17 mouse cellular contexts compared by ENCODE assay signal in genomic region chr9:29250813-29251212, GRCm38 (mm10).
DNase-seq lines count a peak whose midpoint lies in the region; ATAC-seq and TF ChIP-seq lines count a peak whose summit lies in the region.
"Had no signal": no experiment of that assay in that cellular context is flagged by ENCODE, and none has a peak within 500 bp of the region (broad histone marks: within the 10 kb centered on the region; RNA-seq: fewer than 3 reads in every experiment).

No protein-coding gene starts in this region.

- no peak for TF ChIP-seq EP300 in stomach, postnatal 0 days (optimal IDR thresholded peaks at IDR 0.05)

- no peaks in the 10 kb centered on the region for H3K27me3 ChIP-seq in intestine, postnatal 0 days (replicated peaks; ENCODE audit: control insufficient read depth, insufficient read depth, low read length)
- no peaks in the 10 kb centered on the region for H3K27me3 ChIP-seq in intestine, embryonic 16.5 days (replicated peaks; ENCODE audit: control insufficient read depth, insufficient read depth, low read length)
- H3K27me3 ChIP-seq in stomach, postnatal 0 days (ENCODE audit: control insufficient read depth, insufficient read depth, low read length): no peaks in the 10 kb centered on the region
- H3K27me3 ChIP-seq: limb, embryonic 12.5 days; liver, embryonic 15.5 days; megakaryocyte, embryonic 14.5 days; neural tube, embryonic 13.5 days; stomach, embryonic 15.5 days had no signal

- H3K4me2 ChIP-seq in intestine, postnatal 0 days (replicated peaks; ENCODE audit: low read depth): no peak overlapping the region
- no peak overlapping the region for H3K4me2 ChIP-seq in intestine, embryonic 16.5 days (ENCODE audit: low read depth, low read length)
- no peak overlapping the region for H3K4me2 ChIP-seq in stomach, postnatal 0 days (replicated peaks; ENCODE audit: low read depth)
- H3K4me2 ChIP-seq: hindbrain, embryonic 14.5 days; limb, embryonic 12.5 days; liver, embryonic 15.5 days; neural tube, embryonic 13.5 days; stomach, embryonic 15.5 days had no signal

- no peaks in the 10 kb centered on the region for H3K9me3 ChIP-seq in intestine, postnatal 0 days (ENCODE audit: control insufficient read depth)
- no peaks in the 10 kb centered on the region for H3K9me3 ChIP-seq in intestine, embryonic 16.5 days (ENCODE audit: control insufficient read depth, low read length)
- H3K9me3 ChIP-seq in stomach, postnatal 0 days (ENCODE audit: control insufficient read depth, low read length): no peaks in the 10 kb centered on the region
- H3K9me3 ChIP-seq: limb, embryonic 12.5 days; liver, embryonic 15.5 days; megakaryocyte, embryonic 14.5 days; neural tube, embryonic 13.5 days; stomach, embryonic 15.5 days had no signal

- H3K36me3 ChIP-seq in intestine, postnatal 0 days (ENCODE audit: control insufficient read depth, insufficient read depth): no peaks in the 10 kb centered on the region
- H3K36me3 ChIP-seq in intestine, embryonic 16.5 days (ENCODE audit: control insufficient read depth, insufficient read depth, low read length): no peaks in the 10 kb centered on the region
- no peaks in the 10 kb centered on the region for H3K36me3 ChIP-seq in stomach, postnatal 0 days (ENCODE audit: control insufficient read depth, insufficient read depth, low read length)
- H3K36me3 ChIP-seq: limb, embryonic 12.5 days; liver, embryonic 15.5 days; neural tube, embryonic 13.5 days; stomach, embryonic 15.5 days had no signal

- TF ChIP-seq CTCF in intestine, postnatal 0 days (IDR thresholded peaks at IDR 0.05; ENCODE audit: low read depth): peak; percentile 65
- peak; percentile 59 for TF ChIP-seq CTCF in stomach, postnatal 0 days (IDR thresholded peaks at IDR 0.05; ENCODE audit: low read depth)

- no peak overlapping the region for H3K4me3 ChIP-seq in intestine, postnatal 0 days (ENCODE audit: low read depth, low read length)
- H3K4me3 ChIP-seq in intestine, embryonic 16.5 days (ENCODE audit: low read length): no peak overlapping the region
- no peak overlapping the region for H3K4me3 ChIP-seq in stomach, postnatal 0 days (ENCODE audit: low read depth, low read length)
- H3K4me3 ChIP-seq: limb, embryonic 12.5 days; liver, embryonic 15.5 days; megakaryocyte, embryonic 14.5 days; neural tube, embryonic 13.5 days; stomach, embryonic 15.5 days had no signal

- no peak overlapping the region for H3K9ac ChIP-seq in intestine, postnatal 0 days (ENCODE audit: low read depth, low read length)
- H3K9ac ChIP-seq in intestine, embryonic 16.5 days (ENCODE audit: low read depth, low read length): no peak overlapping the region
- H3K9ac ChIP-seq in stomach, postnatal 0 days (ENCODE audit: low read length): no peak overlapping the region
- H3K9ac ChIP-seq: hindbrain, embryonic 14.5 days; limb, embryonic 12.5 days; liver, embryonic 15.5 days; neural tube, embryonic 13.5 days; stomach, embryonic 15.5 days had no signal

- H3K27ac ChIP-seq in intestine, postnatal 0 days (ENCODE audit: low read depth, low read length): no peak overlapping the region
- H3K27ac ChIP-seq in intestine, embryonic 16.5 days (ENCODE audit: low read length): no peak overlapping the region
- H3K27ac ChIP-seq in stomach, postnatal 0 days (replicated peaks): no peak overlapping the region
- H3K27ac ChIP-seq: hindbrain, embryonic 14.5 days; limb, embryonic 12.5 days; liver, embryonic 15.5 days; neural tube, embryonic 13.5 days; stomach, embryonic 15.5 days had no signal

- DNase-seq in lung, postnatal 36 days: peak; percentile 2
- DNase-seq in lung, adult 18-20 months: no peak
- DNase-seq in R1 (ENCODE audit: low read depth, low spot score): peak; percentile 10
- no peak for DNase-seq in stomach, postnatal 0 days (ENCODE audit: low spot score)
- no peak for DNase-seq in thymus, adult 18-20 months
- DNase-seq: adrenal gland, postnatal 14 days; cerebellum, adult 9-10 months; kidney, adult 9 months; thymus, postnatal 14 days had no signal

- no peak for ATAC-seq in intestine, postnatal 0 days
- ATAC-seq in intestine, embryonic 16.5 days: no peak
- ATAC-seq in stomach, postnatal 0 days (ENCODE audit: low FRiP score, low TSS enrichment): no peak

- no peaks in the 10 kb centered on the region for H3K4me1 ChIP-seq in intestine, postnatal 0 days (replicated peaks; ENCODE audit: control insufficient read depth, insufficient read depth, low read length)
- H3K4me1 ChIP-seq in intestine, embryonic 16.5 days (ENCODE audit: control insufficient read depth, insufficient read depth, low read length): no peaks in the 10 kb centered on the region
- H3K4me1 ChIP-seq in stomach, postnatal 0 days (replicated peaks; ENCODE audit: control insufficient read depth, insufficient read depth): no peaks in the 10 kb centered on the region
- H3K4me1 ChIP-seq: limb, embryonic 12.5 days; liver, embryonic 15.5 days; megakaryocyte, embryonic 14.5 days; stomach, embryonic 15.5 days had no signal

- WGBS in intestine, postnatal 0 days: 67% methylated on average over 3 of the region's 3 CpGs
- 62% methylated on average over 3 of the region's 3 CpGs for WGBS in intestine, embryonic 16.5 days
- WGBS in stomach, postnatal 0 days: 67% methylated on average over 3 of the region's 3 CpGs

Comparison
In these comparisons a context has a peak if more than half of its experiments do, and no peak if none do; other contexts are left out.
1. DNase-seq: peak in lung, postnatal 36 days (single experiment) and R1 (single experiment); none in lung, adult 18-20 months (0 of 2), stomach, postnatal 0 days (single experiment) and thymus, adult 18-20 months (0 of 2).